Comparison of ENCODE assay signal across 13 mouse cellular contexts in the genomic region with DNA sequence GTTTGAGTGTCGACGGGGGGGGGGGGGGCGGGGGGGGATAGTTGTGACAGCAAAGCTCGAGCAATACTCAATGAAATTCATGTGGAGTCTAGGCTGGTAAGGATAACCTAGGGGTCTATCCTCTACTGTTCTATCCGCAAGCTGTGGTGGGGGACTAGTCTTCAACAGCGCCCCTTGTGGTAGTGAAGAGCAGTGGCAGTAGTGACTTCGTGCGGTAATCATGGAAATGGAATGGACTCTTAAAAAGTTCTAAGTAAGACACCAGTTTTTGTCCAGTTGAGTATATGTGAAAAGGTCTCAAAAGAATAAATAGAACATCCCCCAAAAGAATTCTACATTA. TPM values are rescaled to one million over a fixed set of nuclear protein-coding genes. Genes with fewer than 3 reads are reported as not detected.
A peak's percentile ranks its signal among the peaks of the same experiment; 100 is the strongest.
DNase-seq lines count a peak whose midpoint lies in the region; ATAC-seq and TF ChIP-seq lines count a peak whose summit lies in the region.
"Had no signal": no experiment of that assay in that cellular context is flagged by ENCODE, and none has a peak within 500 bp of the region (broad histone marks: within the 10 kb centered on the region; RNA-seq: fewer than 3 reads in every experiment).

No protein-coding gene starts in this region.

- 24% methylated on average over 8 of the region's 8 CpGs for WGBS in liver, embryonic 14.5 days (ENCODE audit: insufficient replicate concordance)
- WGBS in liver, embryonic 11.5 days: 25% methylated on average over 8 of the region's 8 CpGs
- 21% methylated on average over 8 of the region's 8 CpGs for WGBS in forebrain, embryonic 13.5 days
- 22% methylated on average over 8 of the region's 8 CpGs for WGBS in midbrain, embryonic 14.5 days

- no peak overlapping the region for H3K27ac ChIP-seq in liver, embryonic 14.5 days
- no peak overlapping the region for H3K27ac ChIP-seq in liver, embryonic 11.5 days (ENCODE audit: low read depth, low read length)
- 0 out of 2 replicates have a peak overlapping the region, but pooled peaks have one; percentile 19 for H3K27ac ChIP-seq in forebrain, embryonic 13.5 days
- H3K27ac ChIP-seq in midbrain, embryonic 14.5 days (replicated peaks; ENCODE audit: low read depth, low read length): no peak overlapping the region
- H3K27ac ChIP-seq: lung, embryonic 15.5 days had no signal

- H3K4me1 ChIP-seq in liver, embryonic 14.5 days (replicated peaks; ENCODE audit: control insufficient read depth in 2 of 2, insufficient read depth in 2 of 2, low read length in 1 of 2): no peaks in the 10 kb centered on the region
- no peaks in the 10 kb centered on the region for H3K4me1 ChIP-seq in liver, embryonic 11.5 days (replicated peaks; ENCODE audit: control insufficient read depth, insufficient read depth, low read length)
- H3K4me1 ChIP-seq in G1E (ENCODE audit: insufficient read depth, low read depth, low read length): no peaks in the 10 kb centered on the region
- peaks cover 35% of the 10 kb centered on the region for H3K4me1 ChIP-seq in forebrain, embryonic 13.5 days
- peaks cover 3% of the 10 kb centered on the region; the same call in 1 of the 2 replicates for H3K4me1 ChIP-seq in midbrain, embryonic 14.5 days (ENCODE audit: control insufficient read depth, insufficient read depth, low read length)

- H3K27me3 ChIP-seq in liver, embryonic 14.5 days (ENCODE audit: control insufficient read depth, insufficient read depth, low read length): no peaks in the 10 kb centered on the region
- peaks cover 2% of the 10 kb centered on the region; the same call in 1 of the 2 replicates for H3K27me3 ChIP-seq in liver, embryonic 11.5 days (replicated peaks; ENCODE audit: control insufficient read depth, insufficient read depth, low read length)
- H3K27me3 ChIP-seq in G1E (ENCODE audit: insufficient read depth, low read length): peaks cover 25% of the 10 kb centered on the region
- no peaks in the 10 kb centered on the region for H3K27me3 ChIP-seq in forebrain, embryonic 13.5 days
- no peaks in the 10 kb centered on the region for H3K27me3 ChIP-seq in midbrain, embryonic 14.5 days (ENCODE audit: control insufficient read depth, insufficient read depth, low read length)
- H3K27me3 ChIP-seq: lung, embryonic 15.5 days had no signal

- TF ChIP-seq CTCF in liver, embryonic 14.5 days (IDR thresholded peaks at IDR 0.05; ENCODE audit: low read depth): peak; percentile 63
- peak; percentile 59 for TF ChIP-seq CTCF in G1E (IDR thresholded peaks at IDR 0.05; ENCODE audit: low read depth, low read length)

- no peak for TF ChIP-seq EP300 in liver, embryonic 14.5 days (IDR thresholded peaks at IDR 0.05; ENCODE audit: low read depth)

- no peaks in the 10 kb centered on the region for H3K36me3 ChIP-seq in liver, embryonic 14.5 days (replicated peaks; ENCODE audit: control insufficient read depth, insufficient read depth, low read depth)
- H3K36me3 ChIP-seq in liver, embryonic 11.5 days (ENCODE audit: control insufficient read depth, insufficient read depth, low read length): no peaks in the 10 kb centered on the region
- H3K36me3 ChIP-seq in G1E (replicated peaks): no peaks in the 10 kb centered on the region
- no peaks in the 10 kb centered on the region for H3K36me3 ChIP-seq in forebrain, embryonic 13.5 days (ENCODE audit: poor library complexity, severe bottlenecking)
- H3K36me3 ChIP-seq in midbrain, embryonic 14.5 days (ENCODE audit: control insufficient read depth, insufficient read depth, low read length): no peaks in the 10 kb centered on the region
- H3K36me3 ChIP-seq: lung, embryonic 15.5 days had no signal

- H3K9me3 ChIP-seq in liver, embryonic 14.5 days (ENCODE audit: control insufficient read depth, low read length): no peaks in the 10 kb centered on the region
- H3K9me3 ChIP-seq in liver, embryonic 11.5 days (ENCODE audit: control insufficient read depth, low read length): no peaks in the 10 kb centered on the region
- H3K9me3 ChIP-seq in G1E (replicated peaks): no peaks in the 10 kb centered on the region
- no peaks in the 10 kb centered on the region for H3K9me3 ChIP-seq in forebrain, embryonic 13.5 days (replicated peaks)
- no peaks in the 10 kb centered on the region for H3K9me3 ChIP-seq in midbrain, embryonic 14.5 days (ENCODE audit: control insufficient read depth, low read length)
- H3K9me3 ChIP-seq: lung, embryonic 15.5 days had no signal

- no peak overlapping the region for H3K4me2 ChIP-seq in liver, embryonic 14.5 days (ENCODE audit: low read depth)
- H3K4me2 ChIP-seq in liver, embryonic 11.5 days: no peak overlapping the region
- peak overlapping the region; percentile 40 for H3K4me2 ChIP-seq in forebrain, embryonic 13.5 days
- peak overlapping the region; percentile 30; the same call in 1 of the 2 replicates for H3K4me2 ChIP-seq in midbrain, embryonic 14.5 days (ENCODE audit: low read length)
- H3K4me2 ChIP-seq: lung, embryonic 15.5 days had no signal

- no peak overlapping the region for H3K9ac ChIP-seq in liver, embryonic 14.5 days (replicated peaks)
- no peak overlapping the region for H3K9ac ChIP-seq in liver, embryonic 11.5 days (ENCODE audit: low read depth, low read length)
- no peak overlapping the region for H3K9ac ChIP-seq in forebrain, embryonic 13.5 days
- H3K9ac ChIP-seq in midbrain, embryonic 14.5 days (replicated peaks; ENCODE audit: low read length): no peak overlapping the region
- H3K9ac ChIP-seq: lung, embryonic 15.5 days had no signal

- ATAC-seq in liver, embryonic 14.5 days (ENCODE audit: insufficient read depth): no peak
- ATAC-seq in liver, embryonic 11.5 days (replicated peaks; ENCODE audit: low FRiP score): no peak
- ATAC-seq in G1E (ENCODE audit: extremely low read depth, insufficient number of reproducible peaks, low FRiP score, poor library complexity, severe bottlenecking): no peak
- peak; percentile 23; the same call in 1 of the 2 replicates for ATAC-seq in forebrain, embryonic 13.5 days
- ATAC-seq in midbrain, embryonic 14.5 days (ENCODE audit: low FRiP score, low TSS enrichment): peak; percentile 43; the same call in 1 of the 2 replicates

- DNase-seq in liver, embryonic 14.5 days (ENCODE audit: low read depth in 3 of 3, low spot score in 3 of 3): no peak
- DNase-seq in liver, embryonic 11.5 days (ENCODE audit: low spot score): no peak
- DNase-seq in G1E (ENCODE audit: low spot score): no peak
- peak; percentile 57 for DNase-seq in midbrain, embryonic 14.5 days
- no peak for DNase-seq in yolk sac, embryonic 10.5 days (ENCODE audit: low spot score)
- DNase-seq in adrenal gland, adult (ENCODE audit: inconsistent age in 2 of 2, low spot score in 1 of 2): no peak
- DNase-seq in layer of hippocampus, postnatal 36 days: no peak
- DNase-seq: cerebellum, postnatal 36 days; heart, adult 11 months; kidney, postnatal 25 days; right cerebral cortex, postnatal 14 days had no signal

- no peak overlapping the region for H3K4me3 ChIP-seq in liver, embryonic 14.5 days (ENCODE audit: insufficient read depth in 1 of 2, low read depth in 2 of 2, low read length in 2 of 2)
- no peak overlapping the region for H3K4me3 ChIP-seq in liver, embryonic 11.5 days (ENCODE audit: low read depth, low read length)
- H3K4me3 ChIP-seq in G1E (ENCODE audit: low read depth, low read length): no peak overlapping the region
- no peak overlapping the region for H3K4me3 ChIP-seq in forebrain, embryonic 13.5 days
- H3K4me3 ChIP-seq in midbrain, embryonic 14.5 days (replicated peaks; ENCODE audit: low read depth, low read length): no peak overlapping the region
- H3K4me3 ChIP-seq: lung, embryonic 15.5 days had no signal

RNA-seq across cellular contexts. Expression of a gene that starts 51.1 kb away (rescaled TPM):
- 2.7 TPM in 2 replicates for polyA plus RNA-seq in liver, embryonic 14.5 days (2012; rRNA removed)
- polyA plus RNA-seq in liver, embryonic 14.5 days (2014; fragmentation: Nextera tagmentation; extraction: Ambion mirVana): 1.7 and 2.8 TPM in 2 replicates
- 2.9 and 4.3 TPM in 2 replicates for polyA plus RNA-seq in liver, embryonic 11.5 days (2014; fragmentation: Nextera tagmentation; extraction: Ambion mirVana)
- total RNA-seq in G1E (2014; fragmentation: Nextera tagmentation) (19.8 and 23.6 TPM in 2 replicates), G1E (2017) (9.7 and 12.0 TPM in 2 replicates)
- polyA plus RNA-seq in G1E (2012): 5.9 and 7.0 TPM in 2 replicates
- 6.4 and 7.6 TPM in 2 replicates for polyA plus RNA-seq in forebrain, embryonic 13.5 days (2015; fragmentation: Nextera tagmentation; extraction: Ambion mirVana)
- 17.1 and 18.7 TPM in 2 replicates for polyA plus RNA-seq in midbrain, embryonic 14.5 days (2014; fragmentation: Nextera tagmentation; extraction: Ambion mirVana)
- total RNA-seq in layer of hippocampus, postnatal 36 days (2021): 10 to 100 TPM; 27.0 to 27.8 TPM

Comparison
In these comparisons a context has a peak if more than half of its experiments do, and no peak if none do; other contexts are left out.
1. ATAC-seq: peak in forebrain, embryonic 13.5 days (single experiment) and midbrain, embryonic 14.5 days (single experiment); none in liver, embryonic 14.5 days (single experiment), liver, embryonic 11.5 days (single experiment) and G1E (single experiment).
2. H3K4me2 ChIP-seq: peak in forebrain, embryonic 13.5 days (single experiment) and midbrain, embryonic 14.5 days (single experiment); none in liver, embryonic 14.5 days (single experiment) and liver, embryonic 11.5 days (single experiment).